Mouse (Mus musculus) ES-E14 (cell line): ENCODE measurements around the gene Zranb3. TPM values are rescaled to one million over a fixed set of nuclear protein-coding genes. Genes with fewer than 3 reads are reported as not detected.

Experiments
- DNase-seq: peaks from one replicate; pipeline ENCODE4 v3.0.0-alpha.2; 2013; ENCODE audit warnings: low read depth, low spot score
- H3K27ac ChIP-seq: 2 replicates; pipeline ENCODE4 v1.5.1; 2012; ENCODE audit warnings: low read depth, mild to moderate bottlenecking, low read length, moderate library complexity, mixed read lengths; ENCODE audit not compliant: poor library complexity, insufficient read depth, severe bottlenecking
- H3K36me3 ChIP-seq: 2 replicates; pipeline ENCODE4 v1.6.1; 2012; ENCODE audit warnings: mild to moderate bottlenecking, low read length, moderate library complexity, mixed read lengths; ENCODE audit not compliant: control insufficient read depth, poor library complexity, insufficient read depth, severe bottlenecking
- H3K4me1 ChIP-seq, 2 experiments: fragments of 150-350 bp in 1 of 2; sonication (generic) in 1 of 2; 2 replicates each; pipeline ENCODE4 v1.6.1; 2012; ENCODE audit warnings: low read length in 2 of 2, mild to moderate bottlenecking in 1 of 2, mixed read lengths in 1 of 2; ENCODE audit not compliant: control insufficient read depth in 2 of 2, insufficient read depth in 2 of 2, poor library complexity in 1 of 2
- H3K4me3 ChIP-seq, 2 experiments: fragments of 150-350 bp in 1 of 2; sonication (generic) in 1 of 2; 2 replicates each; pipeline ENCODE4 v1.5.1; 2012; ENCODE audit warnings: low read length in 2 of 2, low read depth in 1 of 2, mild to moderate bottlenecking in 1 of 2, mixed read lengths in 1 of 2; ENCODE audit not compliant: insufficient read depth in 1 of 2, poor library complexity in 1 of 2, severe bottlenecking in 1 of 2
- H3K9ac ChIP-seq: 2 replicates; pipeline ENCODE4 v1.6.1; 2012; ENCODE audit warnings: low read depth, mild to moderate bottlenecking, low read length, mixed read lengths; ENCODE audit not compliant: poor library complexity, insufficient read depth, severe bottlenecking
- H3K9me3 ChIP-seq: fragments of 150-350 bp; sonication (generic); 2 replicates; pipeline ENCODE4 v1.6.1; 2012; ENCODE audit warnings: low read depth, mild to moderate bottlenecking, low read length; ENCODE audit not compliant: control insufficient read depth, insufficient read depth
- CHD2 ChIP-seq: IDR thresholded peaks from 2 replicates; pipeline ENCODE4 v1.6.1; 2014; ENCODE audit warnings: mild to moderate bottlenecking, low read depth, low read length, inconsistent platforms
- HCFC1 ChIP-seq: IDR thresholded peaks from 2 replicates; pipeline ENCODE4 v1.6.1; 2012; ENCODE audit warnings: low read length, inconsistent platforms, borderline replicate concordance; ENCODE audit not compliant: insufficient read depth
- MAFK ChIP-seq: IDR thresholded peaks from 2 replicates; pipeline ENCODE4 v1.6.1; 2014; ENCODE audit warnings: mild to moderate bottlenecking, low read depth, low read length, inconsistent platforms; ENCODE audit not compliant: insufficient read depth
- ZC3H11A ChIP-seq: IDR thresholded peaks from 2 replicates; pipeline ENCODE4 v1.6.1; 2012; ENCODE audit warnings: low read depth, mild to moderate bottlenecking, inconsistent platforms, low read length, borderline replicate concordance
- ZNF384 ChIP-seq: IDR thresholded peaks from 2 replicates; pipeline ENCODE4 v1.6.1; 2012; ENCODE audit warnings: low read depth, low read length, inconsistent platforms
- in situ Hi-C, 2 experiments: fragments of 600-800 bp; cut with MboI; formaldehyde crosslinking; loops; one replicate each; pipeline ENCODE4 v1.15.1; 2025; ENCODE audit warnings: low sequenced_read_pairs in 2 of 2, inconsistent platforms in 1 of 2; ENCODE audit not compliant: unreplicated experiment in 2 of 2
- total RNA-seq: library from RNA; depleted of rRNA; stranded (reverse); fragments of 300-350 nt; gene quantifications from 2 replicates; pipeline ENCODE4 v1.2.3, GENCODE M21; 2012; rRNA removed

Gene Zranb3
- total RNA-seq, 1 experiment, result 19.2 TPM

- Histone ChIP-seq H3K27ac (no peak overlapping the region), H3K9me3 (no peaks in the 10 kb centered on the region), H3K36me3 (peaks cover 2% of the 10 kb centered on the region), H3K4me3 (no peak overlapping the region), H3K9ac (no peak overlapping the region), H3K4me1 (peaks cover 0 to 4% of the 10 kb centered on the region in 2 experiments; a peak in 2 of 4 replicates)
- in situ Hi-C loops, result no loop called here
- TF ChIP-seq ZNF384 (no peak), HCFC1 (no peak), CHD2 (no peak), ZC3H11A (no peak), MAFK (no peak)
- DNase-seq, result no peak
Measured at GRCm38 (mm10) chr1:127915802-127916201, 187.0 kb downstream of the Zranb3 start.

GRCm38 (mm10) chr1:127915316-127915715 lies 187.5 kb downstream of the Zranb3 start:
- peaks cover 2% of the 10 kb centered on the region for H3K36me3 ChIP-seq
- no peak overlapping the region for H3K27ac ChIP-seq
- no peak overlapping the region for H3K9ac ChIP-seq
- in situ Hi-C loops, result no loop called here
- no peak overlapping the region for H3K4me3 ChIP-seq
- H3K9me3 ChIP-seq, result no peaks in the 10 kb centered on the region
- peaks cover 0 to 4% of the 10 kb centered on the region in 2 experiments; a peak in 2 of 4 replicates for H3K4me1 ChIP-seq
- TF ChIP-seq HCFC1, result no peak
- no peak for TF ChIP-seq ZC3H11A
- no peak for TF ChIP-seq MAFK
- TF ChIP-seq ZNF384, result no peak
- DNase-seq, result no peak

GRCm38 (mm10) chr1:127913116-127913515 lies 189.7 kb downstream of the Zranb3 start:
- no peak overlapping the region for H3K27ac ChIP-seq
- in situ Hi-C loops, result no loop called here
- H3K36me3 ChIP-seq, result no peaks in the 10 kb centered on the region; the same call in 1 of the 2 replicates
- H3K4me3 ChIP-seq, result no peak overlapping the region
- no peaks in the 10 kb centered on the region for H3K9me3 ChIP-seq
- TF ChIP-seq ZNF384 (no peak), CHD2 (no peak), ZC3H11A (no peak), MAFK (no peak), HCFC1 (no peak)
- no peak for DNase-seq
- H3K4me1 ChIP-seq, result peaks cover 0 to 4% of the 10 kb centered on the region in 2 experiments; a peak in 2 of 4 replicates
- H3K9ac ChIP-seq, result no peak overlapping the region

DNA sequence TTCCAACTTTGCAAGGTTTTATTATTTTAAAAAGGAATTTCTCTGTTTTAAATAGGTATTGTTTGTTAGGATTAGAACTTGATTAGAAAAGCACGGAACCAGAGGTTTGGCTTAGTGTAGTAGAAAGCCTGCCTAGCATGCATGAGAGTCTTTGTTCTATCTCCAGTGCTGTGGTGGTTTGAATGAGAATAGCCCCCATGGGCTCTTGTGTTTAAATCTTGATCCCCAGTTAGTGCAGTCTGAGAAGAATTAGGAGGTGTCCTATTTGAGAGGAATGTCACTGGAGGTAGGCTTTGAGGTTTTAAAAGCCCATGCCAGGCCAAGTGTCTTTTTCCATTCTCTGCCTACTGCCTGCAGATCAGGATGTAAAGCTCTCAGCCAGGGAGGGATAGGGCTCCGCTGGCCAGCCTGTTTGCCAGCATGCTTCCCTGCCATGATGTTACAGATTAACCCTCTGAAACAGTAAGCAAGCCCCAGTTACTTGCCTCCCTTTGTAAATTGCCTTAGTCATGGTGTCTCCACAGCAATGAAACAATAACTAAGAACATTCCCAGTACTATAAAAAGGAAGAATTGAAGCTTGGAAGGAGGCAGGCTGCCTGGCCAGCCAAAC lies 198.0 kb downstream of the Zranb3 start:
- Histone ChIP-seq H3K9ac (no peak overlapping the region), H3K27ac (peak overlapping the region; percentile 90), H3K4me1 (peaks cover 2 to 4% of the 10 kb centered on the region in 2 experiments; a peak in 1 of 4 replicates), H3K9me3 (no peaks in the 10 kb centered on the region), H3K36me3 (no peaks in the 10 kb centered on the region), H3K4me3 (no peak overlapping the region)
- TF ChIP-seq ZC3H11A, result no peak
- peak; percentile 53; the same call in 1 of the 2 replicates for TF ChIP-seq MAFK
- DNase-seq, result peak; percentile 42
- in situ Hi-C loops, result no loop called here

Other genes with a start within 250 kb of the Zranb3 start
- not detected in 2 replicates for gene Map3k19, start 248.0 kb downstream of the Zranb3 start, total RNA-seq
- gene Rab3gap1, start 234.3 kb downstream of the Zranb3 start, total RNA-seq, result 24.6 and 25.8 TPM in 2 replicates
- 52.9 and 56.6 TPM in 2 replicates for gene R3hdm1, start 254 bp upstream of the Zranb3 start, total RNA-seq
- gene Ubxn4, start 140.9 kb upstream of the Zranb3 start, total RNA-seq, result 44.0 and 50.2 TPM in 2 replicates
- 0.18 and 0.32 TPM in 2 replicates for gene Lct, start 225.3 kb upstream of the Zranb3 start, total RNA-seq